Mouse (Mus musculus) adrenal gland, adult 18-20 months (tissue): Measurements from ENCODE around the gene Zfp870. TPM values are rescaled to one million over a fixed set of nuclear protein-coding genes. Genes with fewer than 3 reads are reported as not detected.

ENCODE experiments used
- DNase-seq, 2 experiments: peaks; one replicate each; pipeline ENCODE4 v3.0.0; 2021 to 2022; ENCODE audit warnings: low spot score in 2 of 2
- long read RNA-seq, 2 experiments: library from polyadenylated mRNA; stranded (forward); transcript quantifications; one replicate each; pipeline ENCODE4 v2.0.0; 2021
- total RNA-seq, 2 experiments: library from RNA; stranded (reverse); gene quantifications; 1 replicate in 1 of 2; 2 replicates in 1 of 2; pipeline ENCODE4 v1.2.3; 2021

The Zfp870 gene
- 10 to 100 TPM in 1 of 2 experiments, 1 to 10 TPM in 1; 8.4 to 11.3 TPM for total RNA-seq
- long read RNA-seq, experiment 1, full-length matches to known transcripts, result 8 of 9 reads
- long read RNA-seq, experiment 1, partial matches to known transcripts, result 0 of 9 reads
- long read RNA-seq, experiment 1, other reads (novel, unspliced or antisense), result 1 of 9 reads
- long read RNA-seq, experiment 2, full-length matches to known transcripts, result 14 of 20 reads
- long read RNA-seq, experiment 2, partial matches to known transcripts, result 1 of 20 reads
- long read RNA-seq, experiment 2, other reads (novel, unspliced or antisense), result 5 of 20 reads

DNA sequence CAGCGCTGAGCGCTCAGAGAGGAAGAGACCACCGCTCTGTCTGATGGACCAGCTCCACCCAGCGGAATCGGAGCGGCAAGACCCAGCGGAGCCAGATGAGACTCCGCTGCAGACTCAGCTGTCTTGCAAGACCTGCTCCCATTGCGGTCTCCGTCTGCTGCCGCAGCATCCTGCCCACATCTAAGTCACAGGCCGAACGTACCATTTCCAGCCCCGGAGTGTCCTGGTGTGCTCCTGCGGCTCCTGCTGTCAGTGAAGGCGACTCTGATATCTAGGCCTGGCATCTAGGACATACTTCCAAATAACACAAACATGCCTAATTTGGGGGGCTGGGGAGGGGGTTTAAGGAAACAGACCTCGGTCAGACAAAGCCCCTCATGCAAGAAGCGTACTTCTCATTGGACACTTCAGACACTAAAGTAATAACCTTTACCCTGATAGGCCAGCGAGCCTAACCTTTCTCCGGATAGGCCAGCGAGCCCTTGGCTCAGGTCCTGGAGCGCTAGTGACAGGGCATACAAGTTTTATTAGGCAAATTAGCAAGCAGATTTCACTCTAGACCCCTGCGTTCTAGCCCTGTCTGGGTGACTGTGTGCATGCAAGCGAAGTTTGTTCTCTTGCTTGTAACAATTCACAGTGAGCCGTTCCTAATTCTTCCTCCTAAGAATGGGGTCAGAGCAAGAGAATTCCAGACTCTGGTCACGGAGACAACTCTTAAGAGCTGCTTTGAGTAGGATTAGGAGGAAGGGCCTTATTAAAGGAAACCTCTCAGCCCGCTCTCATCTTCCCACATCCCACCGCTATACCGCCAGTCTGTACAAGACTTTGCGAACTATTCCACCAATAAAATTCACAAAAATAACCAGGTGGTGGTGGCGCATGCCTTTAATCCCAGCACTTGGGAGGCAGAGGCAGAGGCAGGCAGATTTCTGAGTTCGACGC is at the start of gene Zfp870:
Gene Zfp870 (minus strand): TSS at position 404 of the 942 bp plus-strand sequence.
- peak; percentile 70 to 82 for DNase-seq

GRCm38 (mm10) chr17:32939831-32940230 is 48.4 kb upstream of the Zfp870 start:
- no peak for DNase-seq

DNA sequence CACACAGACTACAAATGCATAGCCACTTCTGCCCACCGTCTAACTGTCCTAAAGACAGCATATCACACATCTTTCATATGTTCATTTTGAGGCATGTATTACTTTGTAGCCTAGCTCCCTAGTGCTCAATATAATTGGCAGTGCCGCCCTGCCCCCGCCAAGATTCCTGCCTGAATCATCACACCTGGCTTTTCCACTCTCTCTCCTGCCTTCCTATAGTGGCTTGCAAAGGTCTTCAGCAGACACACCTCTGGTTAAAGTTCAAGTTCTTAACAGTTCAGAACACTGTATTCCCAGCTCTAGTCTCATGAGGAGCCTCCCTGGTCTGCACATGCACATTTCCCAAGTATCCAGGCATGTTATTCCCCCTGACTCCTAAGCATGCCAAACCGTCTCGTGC is 36.4 kb upstream of the Zfp870 start:
- DNase-seq, result no peak

GRCm38 (mm10) chr17:32924658-32925312 is 33.3 kb upstream of the Zfp870 start:
- peak; percentile 57 to 68 for DNase-seq

DNA sequence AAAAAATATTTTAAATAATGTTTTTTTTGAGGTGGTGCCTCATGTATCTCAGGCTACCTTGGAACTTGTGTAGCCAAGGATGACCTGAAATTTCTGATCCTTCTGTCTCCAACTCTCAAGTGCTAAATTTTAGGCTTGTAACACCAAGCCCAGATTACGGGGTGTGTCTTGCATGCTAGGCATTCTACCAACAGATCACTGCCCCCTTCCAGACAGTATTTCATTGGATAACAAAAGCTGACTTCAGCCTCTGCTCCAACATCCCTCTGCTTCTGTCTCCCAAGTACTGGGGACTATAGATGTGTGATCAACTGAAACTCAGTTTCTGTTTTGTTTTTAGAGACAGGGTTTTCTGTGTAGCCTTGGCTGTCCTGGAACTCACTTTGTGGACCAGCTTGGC is 32.2 kb upstream of the Zfp870 start:
- DNase-seq, result no peak

DNA sequence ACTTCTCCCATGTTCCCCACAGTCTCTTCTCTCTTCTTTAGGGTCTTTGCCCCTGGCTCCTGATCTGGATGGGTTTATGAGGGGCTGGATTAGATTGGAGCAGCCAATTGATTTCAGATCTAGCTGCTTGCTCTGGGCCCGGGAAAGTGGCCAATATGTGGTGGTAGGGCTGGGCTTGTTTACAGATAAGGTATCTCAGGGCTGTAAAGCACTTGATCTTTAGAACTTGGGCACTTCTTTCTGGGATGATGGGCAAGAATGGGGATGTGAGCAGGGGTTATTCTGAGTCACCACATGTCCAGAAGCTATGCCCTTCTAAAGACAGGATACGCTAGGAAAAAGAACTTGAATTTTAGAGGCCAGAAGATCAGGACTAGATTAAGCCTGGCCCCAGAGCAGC is 27.7 kb upstream of the Zfp870 start:
- no peak for DNase-seq

DNA sequence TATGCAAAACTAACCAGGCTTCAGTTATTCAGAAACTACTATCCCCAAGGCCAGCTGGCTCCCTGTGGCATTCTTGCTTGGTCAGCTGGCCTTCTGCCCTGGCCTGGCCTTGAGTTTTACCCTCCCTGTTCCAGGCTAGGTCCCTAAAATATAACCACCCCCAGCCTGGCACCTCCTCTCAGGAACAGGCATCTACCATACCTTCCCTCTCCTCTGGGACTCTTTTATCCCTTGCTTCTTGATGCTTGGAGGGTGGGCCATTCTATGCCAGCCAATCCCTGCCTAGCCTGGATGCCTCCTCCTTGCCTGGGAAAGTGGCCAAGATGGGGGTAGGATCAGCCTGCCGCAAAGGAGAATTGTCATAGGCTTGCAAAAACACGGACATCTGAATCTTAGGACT is 25.7 kb upstream of the Zfp870 start, which contains the start of gene Cyp4f14:
Gene Cyp4f14 (minus strand): TSS at position 212 of the 400 bp plus-strand sequence.
- DNase-seq, result peak; percentile 51 to 60

- DNase-seq, result no peak
These were observed 24.6 kb upstream of the Zfp870 start for GRCm38 (mm10) chr17:32916075-32916474.

- no peak for DNase-seq
These were observed 14.7 kb upstream of the Zfp870 start for GRCm38 (mm10) chr17:32906172-32906571.

GRCm38 (mm10) chr17:32905239-32905638 is 13.8 kb upstream of the Zfp870 start:
- DNase-seq, result peak; percentile 60 to 72

DNA sequence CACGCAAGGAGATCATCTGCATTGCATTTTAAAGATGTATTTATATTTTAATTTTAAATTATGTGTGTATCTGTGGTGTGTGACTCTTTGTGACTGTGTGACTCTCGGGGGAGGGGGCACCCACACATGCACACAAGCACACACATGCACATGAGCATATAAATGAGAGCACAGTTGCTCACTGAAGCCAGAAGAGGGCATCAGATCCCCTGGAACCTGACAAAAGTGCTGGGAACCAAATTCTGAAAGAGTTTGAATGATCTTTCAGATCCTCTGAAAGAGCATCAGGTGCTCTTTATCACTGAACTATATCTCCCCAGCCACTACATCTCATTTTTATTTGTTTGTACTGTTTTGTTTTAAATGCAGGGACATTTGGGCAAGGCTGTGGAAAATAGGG is 13.0 kb upstream of the Zfp870 start:
- no peak for DNase-seq

GRCm38 (mm10) chr17:32901751-32902525 is 10.5 kb upstream of the Zfp870 start:
- DNase-seq, result no peak

- DNase-seq, result no peak
These were observed 4.0 kb upstream of the Zfp870 start for GRCm38 (mm10) chr17:32895421-32895820.

GRCm38 (mm10) chr17:32893901-32894300 is 2.5 kb upstream of the Zfp870 start:
- no peak for DNase-seq

DNA sequence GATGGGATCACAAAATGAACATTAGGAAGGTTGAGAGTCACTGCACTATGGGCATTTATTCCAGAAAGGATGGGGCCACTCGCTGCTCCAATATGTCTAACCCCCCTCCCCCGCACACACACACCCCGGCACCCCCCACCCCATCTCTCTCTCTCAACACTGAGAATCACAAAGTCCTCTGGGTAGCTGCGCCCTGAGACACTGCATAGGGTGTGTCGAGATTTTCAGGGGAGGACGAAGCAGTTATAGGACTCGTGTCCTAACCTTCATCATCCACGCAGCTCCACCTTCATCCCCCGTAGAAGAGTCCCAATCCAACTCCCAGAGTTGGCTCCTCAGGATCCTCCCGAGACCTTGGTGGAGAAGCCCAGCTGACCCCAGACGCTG is 597 bp downstream of the Zfp870 start:
- DNase-seq, result no peak

- DNase-seq, result no peak
These were observed 1.8 kb downstream of the Zfp870 start for GRCm38 (mm10) chr17:32889611-32890010.

DNA sequence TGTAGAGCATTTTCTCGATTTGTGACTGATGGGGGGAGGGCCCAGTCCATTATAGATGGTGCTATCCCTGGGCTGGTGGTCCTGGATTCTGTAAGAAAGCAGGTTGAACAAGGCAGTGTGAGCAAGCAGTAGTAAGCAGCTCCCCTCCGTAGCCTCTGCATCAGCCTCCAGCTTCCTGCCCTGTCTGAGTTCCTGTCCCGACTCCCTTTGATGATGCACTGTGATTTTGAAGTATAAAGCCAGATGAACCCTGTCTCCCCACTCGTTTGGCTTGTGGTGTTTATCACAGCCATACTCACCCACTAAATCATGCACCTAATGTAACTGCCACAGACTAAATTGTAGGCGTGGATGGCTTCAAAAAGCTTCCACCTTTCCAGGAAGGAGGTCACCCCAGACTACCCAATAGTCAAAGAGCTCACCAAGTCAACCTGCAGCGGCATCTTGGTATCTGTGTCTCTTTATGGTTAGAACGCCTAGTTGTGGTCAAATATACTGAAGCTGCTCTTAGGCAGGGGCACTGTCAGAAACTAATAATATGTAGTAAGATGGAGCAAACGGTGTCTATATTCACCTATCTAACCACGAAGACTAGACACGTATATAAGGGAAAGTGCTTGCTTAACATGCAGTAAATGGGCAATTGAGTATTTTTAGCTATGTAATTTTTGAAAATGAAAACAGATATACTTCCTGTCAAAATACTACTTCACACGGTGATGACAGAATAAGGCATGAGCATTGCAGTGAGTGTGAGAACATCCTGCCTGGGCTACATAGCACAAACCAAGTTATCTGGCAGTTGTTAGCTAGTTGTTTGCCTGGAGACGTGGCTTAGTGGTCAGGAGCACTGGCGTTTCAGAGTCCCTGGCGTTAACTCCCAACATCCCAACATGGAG is 10.9 kb downstream of the Zfp870 start:
- no peak for DNase-seq

GRCm38 (mm10) chr17:32878773-32879172 is 12.7 kb downstream of the Zfp870 start:
- DNase-seq, result no peak

GRCm38 (mm10) chr17:32877471-32878171 is 13.8 kb downstream of the Zfp870 start:
- no peak for DNase-seq
